Mouse (Mus musculus) heart, postnatal 0 days (tissue): Measurements from ENCODE around the gene Igfbp1.

Experiments used
- CTCF ChIP-seq: IDR thresholded peaks from 2 replicates; pipeline ENCODE4 v1.5.1; 2016; ENCODE audit warnings: antibody characterized with exemption, control low read depth, low read depth
- EP300 ChIP-seq: IDR thresholded peaks from 2 replicates; pipeline ENCODE4 v1.6.1; 2016; ENCODE audit warnings: antibody characterized with exemption, low read depth

DNA sequence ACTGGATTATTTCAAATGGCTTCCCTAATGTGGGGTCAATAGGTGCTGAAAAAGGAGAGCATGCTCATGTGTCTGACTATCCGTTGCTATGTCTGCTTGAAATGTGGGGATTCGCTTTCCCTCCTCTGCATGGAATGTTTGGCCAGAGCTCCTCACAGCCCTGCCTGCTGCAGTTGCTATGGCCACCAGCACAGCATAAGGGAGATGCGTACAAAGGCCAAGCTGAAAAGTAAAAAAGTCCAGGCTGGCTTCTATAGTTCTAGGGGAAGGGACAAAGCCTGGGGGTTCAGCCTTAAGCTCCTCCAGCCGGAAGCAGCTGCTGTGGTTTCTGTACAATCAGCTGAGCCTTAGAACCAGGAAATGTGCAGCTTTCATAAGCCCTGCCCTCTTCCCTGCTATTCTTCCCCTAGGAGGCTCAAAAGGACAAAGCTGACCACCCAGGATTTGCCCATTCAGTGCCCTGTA, 36.9 kb upstream of the Igfbp1 start:
- TF ChIP-seq CTCF (no peak), EP300 (no peak)
